Mouse (Mus musculus) cerebellum, adult (tissue): ENCODE data around the gene Bmx.

Source experiments
- ATAC-seq: cut with Nextera tagmentation; 2 replicates; pipeline ENCODE4 v1.9.2; 2017; ENCODE audit warnings: mild to moderate bottlenecking, moderate library complexity, mixed read lengths; ENCODE audit not compliant: insufficient number of reproducible peaks, low FRiP score, low TSS enrichment

Bmx gene

GRCm38 (mm10) chrX:164178856-164179255, 79.1 kb downstream of the Bmx start:
- ATAC-seq: no peak

DNA sequence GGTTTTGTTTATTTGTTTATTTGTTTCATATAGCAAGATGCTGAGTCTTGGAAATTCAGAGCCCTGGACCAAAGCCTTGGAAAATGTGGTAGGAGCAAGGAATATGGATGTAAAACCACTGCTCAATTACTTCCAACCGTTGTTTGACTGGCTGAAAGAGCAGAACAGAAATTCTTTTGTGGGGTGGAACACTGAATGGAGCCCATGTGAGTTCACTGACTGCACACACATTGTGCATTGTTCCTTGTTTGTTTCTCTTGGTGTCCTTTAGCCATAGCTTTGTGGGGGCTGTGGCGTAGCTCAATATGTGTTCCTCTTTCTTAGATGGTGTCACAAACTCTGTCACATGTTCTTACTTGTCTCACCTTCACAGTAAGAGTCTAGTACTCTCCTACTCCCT, 82.2 kb downstream of the Bmx start:
- no peak for ATAC-seq

GRCm38 (mm10) chrX:164175311-164175710, 82.7 kb downstream of the Bmx start:
- ATAC-seq: no peak

DNA sequence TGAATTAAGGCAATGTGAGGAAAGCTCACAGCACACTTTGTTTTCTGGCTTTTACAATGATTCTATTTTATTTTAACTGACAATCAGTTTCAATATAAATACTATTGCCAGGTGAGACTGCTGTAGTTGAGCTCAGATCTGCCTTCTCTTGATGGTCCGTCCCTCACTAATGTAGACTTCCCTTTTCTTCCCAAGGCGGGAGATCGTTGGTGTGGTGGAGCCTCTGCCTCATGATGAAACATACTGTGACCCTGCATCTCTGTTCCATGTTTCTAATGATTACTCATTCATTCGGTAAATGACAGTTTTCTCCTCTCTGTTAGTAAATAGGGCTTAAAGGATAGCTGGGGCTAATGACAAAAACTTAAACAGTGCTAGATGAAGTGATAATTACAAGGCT, 84.1 kb downstream of the Bmx start:
- ATAC-seq: no peak

- no peak for ATAC-seq
Measured at GRCm38 (mm10) chrX:164171034-164171433, 87.0 kb downstream of the Bmx start.

- ATAC-seq: no peak
Measured at GRCm38 (mm10) chrX:164164681-164165080, 93.3 kb downstream of the Bmx start.

- ATAC-seq: no peak
Measured at GRCm38 (mm10) chrX:164154594-164154993, 103.4 kb downstream of the Bmx start.

- no peak for ATAC-seq
Measured at GRCm38 (mm10) chrX:164153606-164154005, 104.4 kb downstream of the Bmx start.

- no peak for ATAC-seq
Measured at GRCm38 (mm10) chrX:164152703-164153102, 105.3 kb downstream of the Bmx start.

- no peak for ATAC-seq
Measured at GRCm38 (mm10) chrX:164145463-164146250, 112.3 kb downstream of the Bmx start.
